Mouse (Mus musculus): Measurements from ENCODE around the gene Wdr61.
"Not testable (repeated sequence)": the region's sequence is repeated elsewhere in the genome, so short reads cannot be mapped to it uniquely, and the experiment has no call there.

Gene Wdr61

GRCm38 (mm10) chr9:54722596-54722995 is 11.7 kb downstream of the Wdr61 start:
- DNase-seq: no peak

GRCm38 (mm10) chr9:54722156-54722555 is 12.2 kb downstream of the Wdr61 start:
- DNase-seq: no peak

- no peak for DNase-seq
Measured at GRCm38 (mm10) chr9:54717527-54717926, 16.8 kb downstream of the Wdr61 start.

- no peak for DNase-seq
Measured at GRCm38 (mm10) chr9:54715776-54716175, 18.5 kb downstream of the Wdr61 start.

GRCm38 (mm10) chr9:54708085-54708484 is 26.2 kb downstream of the Wdr61 start:
- DNase-seq: no peak

- peak; percentile 32 for DNase-seq
Measured at GRCm38 (mm10) chr9:54707288-54707999, 26.9 kb downstream of the Wdr61 start.

- DNase-seq: no peak
Measured at GRCm38 (mm10) chr9:54705561-54705960, 28.8 kb downstream of the Wdr61 start.

- DNase-seq: no peak
Measured at GRCm38 (mm10) chr9:54704361-54704760, 30.0 kb downstream of the Wdr61 start.

GRCm38 (mm10) chr9:54702581-54702980 is 31.7 kb downstream of the Wdr61 start:
- no peak for DNase-seq

- no peak for DNase-seq
Measured at GRCm38 (mm10) chr9:54700746-54701145, 33.6 kb downstream of the Wdr61 start.

- DNase-seq: no peak
Measured at GRCm38 (mm10) chr9:54700174-54700475, 34.2 kb downstream of the Wdr61 start.

GRCm38 (mm10) chr9:54699345-54700173 is 34.8 kb downstream of the Wdr61 start:
- peak; percentile 81 for DNase-seq

- DNase-seq: no peak
Measured at GRCm38 (mm10) chr9:54699087-54699344, 35.3 kb downstream of the Wdr61 start.

- no peak for DNase-seq
Measured at GRCm38 (mm10) chr9:54698318-54699086, 35.8 kb downstream of the Wdr61 start, which contains the start of gene Dnaja4. Gene Dnaja4, plus strand, starts transcription at chr9:54698873.

- not testable (repeated sequence) for DNase-seq
Measured at GRCm38 (mm10) chr9:54691241-54691805, 43.0 kb downstream of the Wdr61 start.

GRCm38 (mm10) chr9:54690697-54691096 is 43.6 kb downstream of the Wdr61 start:
- DNase-seq: not testable (repeated sequence)

GRCm38 (mm10) chr9:54689446-54689845 is 44.9 kb downstream of the Wdr61 start:
- no peak for DNase-seq

- DNase-seq: no peak
Measured at GRCm38 (mm10) chr9:54687246-54688236, 46.8 kb downstream of the Wdr61 start.

GRCm38 (mm10) chr9:54683814-54684605 is 50.3 kb downstream of the Wdr61 start:
- DNase-seq: no peak

- DNase-seq: peak; percentile 84
Measured at GRCm38 (mm10) chr9:54682846-54683245, 51.5 kb downstream of the Wdr61 start.

GRCm38 (mm10) chr9:54676531-54676986 is 57.8 kb downstream of the Wdr61 start:
- DNase-seq: peak; percentile 72

Measured in cerebellum, adult 11-12 months (tissue).